Mouse (Mus musculus): ENCODE data around the gene Lrrc55.
"Not testable (repeated sequence)": the region's sequence is repeated elsewhere in the genome, so short reads cannot be mapped to it uniquely, and the experiment has no call there.

Lrrc55 gene

GRCm38 (mm10) chr2:85196901-85197300, at the start of gene Lrrc55:
Gene Lrrc55 (minus strand): TSS chr2:85197197.
- in situ Hi-C loops (cut with MboI, MseI): no loop called here

GRCm38 (mm10) chr2:85246506-85247082, 49.6 kb upstream of the Lrrc55 start:
- in situ Hi-C loops (cut with MboI, MseI): loop anchor here in 1 of 2 experiments (5.0 kb wide), 1 partner anchor 124 kb away; no protein-coding TSS in a partner anchor

DNA sequence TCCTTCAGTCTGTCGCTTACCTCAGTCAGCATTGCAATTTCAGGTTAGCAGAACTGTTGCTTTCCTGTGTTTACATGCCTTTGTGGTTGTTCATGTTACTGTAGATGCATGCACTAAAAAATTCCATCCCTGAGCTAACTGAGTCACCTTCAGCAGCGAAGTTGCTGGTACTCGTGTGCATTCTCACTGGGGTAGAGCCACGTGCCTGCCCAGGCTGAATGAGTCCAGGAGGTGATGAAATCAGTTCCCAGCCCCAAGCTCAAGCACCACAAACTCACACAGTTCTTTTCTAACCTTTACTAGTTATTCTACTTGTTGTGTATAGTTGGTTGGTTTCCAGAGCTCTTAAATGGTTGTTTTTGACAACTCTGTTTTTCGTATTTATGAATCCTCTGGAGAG, 48.7 kb upstream of the Lrrc55 start:
- in situ Hi-C loops (cut with MboI, MseI): loop anchor here in 1 of 2 experiments (5.0 kb wide), 1 partner anchor 123 kb away; no protein-coding TSS in a partner anchor

DNA sequence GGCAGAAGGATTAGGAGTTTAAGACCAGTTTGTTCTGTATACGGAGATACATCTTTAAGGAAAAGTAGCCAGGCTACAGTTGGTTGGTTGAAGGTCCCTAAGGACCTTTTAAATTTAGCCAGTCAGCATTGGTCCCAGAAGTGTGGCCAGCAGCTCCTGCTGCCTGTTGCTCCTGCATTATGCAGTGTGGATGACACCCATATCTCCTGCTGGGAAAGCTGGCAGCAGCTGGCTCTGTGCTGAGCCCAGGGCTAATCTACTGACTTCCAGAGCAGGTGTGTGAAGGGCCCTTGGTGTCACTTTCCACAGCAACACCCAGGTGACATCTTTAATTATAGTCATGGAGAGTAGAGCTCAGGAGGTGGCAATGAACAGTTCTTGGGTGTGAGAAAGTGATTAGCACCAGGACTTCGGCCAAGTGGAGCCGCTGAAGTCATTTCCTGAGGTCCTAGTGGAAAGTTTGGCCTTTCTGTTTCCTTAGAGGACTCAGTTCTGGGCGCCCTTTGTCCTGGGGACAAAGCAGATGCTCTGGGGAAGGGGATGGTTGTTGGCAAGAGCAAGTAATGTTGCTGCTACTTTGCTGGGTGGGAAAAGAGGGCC, 41.2 kb upstream of the Lrrc55 start:
- in situ Hi-C loops (cut with MboI, MseI): no loop called here

DNA sequence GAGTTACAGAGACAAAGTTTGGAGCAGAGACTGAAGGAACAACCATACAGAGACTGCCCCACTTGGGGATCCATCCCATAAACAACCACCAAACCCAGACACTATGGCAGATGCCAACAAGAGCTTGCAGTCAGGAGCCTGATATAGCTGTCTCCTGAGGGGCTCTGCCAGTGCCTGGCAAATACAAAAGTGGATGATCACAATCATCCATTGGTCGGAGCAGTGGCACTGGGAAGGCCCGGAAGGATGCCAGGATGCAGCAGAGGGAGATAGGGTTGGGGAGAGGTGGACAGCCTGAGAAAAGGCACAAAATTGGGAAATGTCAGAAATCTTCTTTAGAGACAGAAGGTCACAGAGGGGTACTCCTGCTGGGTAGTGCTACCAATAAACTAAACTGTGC, 40.2 kb upstream of the Lrrc55 start:
- in situ Hi-C loops (cut with MboI, MseI): not testable (repeated sequence)

DNA sequence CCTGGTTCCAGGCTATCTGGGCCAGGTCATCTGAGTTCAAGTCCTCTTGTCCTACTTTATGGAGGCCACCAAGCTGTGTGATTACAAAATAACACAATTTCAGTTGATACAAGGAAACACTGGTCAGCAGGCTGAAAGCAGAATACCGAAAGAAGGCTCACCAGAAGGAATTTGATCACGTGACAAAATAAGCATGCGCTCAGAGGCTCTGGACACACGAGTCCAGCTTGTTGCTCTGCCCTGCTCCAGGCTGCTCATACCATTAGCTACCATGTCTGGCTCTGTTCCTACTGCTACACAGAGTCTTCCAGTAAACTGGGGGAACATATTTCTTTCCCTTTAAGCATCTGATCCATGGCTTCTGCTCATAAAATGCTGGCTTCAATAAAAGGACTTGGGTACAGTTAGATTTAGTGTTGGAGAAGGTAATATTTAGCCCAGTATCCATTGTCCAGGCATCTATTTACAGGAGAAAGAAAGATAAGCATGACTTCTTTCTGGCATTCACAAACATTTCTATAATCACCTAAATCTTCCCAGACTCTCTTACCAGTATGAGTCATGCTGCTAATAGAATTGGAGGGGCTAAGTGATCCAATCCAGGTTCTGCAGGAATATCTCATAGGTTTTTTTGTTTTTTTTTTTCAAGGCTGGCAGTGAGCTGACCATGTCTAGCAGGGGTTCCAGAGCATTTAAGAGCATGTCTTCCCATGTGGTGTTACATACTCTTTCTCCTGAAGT, 33.9 kb upstream of the Lrrc55 start:
- in situ Hi-C loops (cut with MboI, MseI): no loop called here

DNA sequence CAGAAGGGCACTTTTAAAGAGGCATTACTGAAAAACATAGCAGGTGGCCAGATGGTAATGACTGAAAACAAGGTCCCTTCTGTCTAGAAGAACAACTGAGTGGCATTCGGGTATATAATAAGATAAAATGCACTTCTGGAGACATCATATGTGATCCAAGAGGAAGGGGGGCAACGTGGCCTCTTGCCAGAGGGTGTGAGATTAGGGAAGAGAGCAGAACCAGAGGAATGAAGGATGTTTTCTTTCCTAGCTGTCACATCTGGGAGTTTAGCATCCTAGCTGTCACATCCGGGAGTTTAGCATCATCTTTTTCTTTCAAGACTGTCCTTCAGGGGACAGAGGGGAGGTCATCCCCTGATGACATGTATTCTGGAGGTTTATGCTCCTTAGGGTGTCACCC, 32.6 kb upstream of the Lrrc55 start:
- in situ Hi-C loops (cut with MboI, MseI): no loop called here

DNA sequence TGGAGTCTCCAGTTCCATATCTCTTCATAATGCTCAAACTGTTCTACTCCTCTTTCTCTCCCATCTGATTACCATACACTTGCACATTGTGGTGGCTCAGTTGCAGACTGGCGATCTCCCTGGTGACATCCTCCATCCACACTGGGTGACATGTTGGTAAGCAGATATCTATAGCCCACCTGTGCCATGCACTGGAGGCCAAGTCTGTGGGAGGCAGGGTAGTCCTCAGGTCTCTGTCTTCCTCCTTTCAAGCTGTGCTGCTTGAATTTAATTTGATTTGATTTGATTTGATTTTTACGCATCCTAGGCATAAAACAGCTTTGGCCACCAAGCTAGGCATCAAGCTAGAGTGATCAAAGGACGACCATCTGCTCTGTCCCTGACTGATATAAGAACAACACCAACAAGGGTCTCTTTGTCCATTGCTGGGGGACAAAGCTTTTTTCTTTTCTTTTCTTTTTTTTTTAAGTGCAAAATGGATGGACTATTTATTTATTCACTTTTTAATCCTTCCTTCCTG, 30.9 kb upstream of the Lrrc55 start:
- in situ Hi-C loops (cut with MboI, MseI): no loop called here

DNA sequence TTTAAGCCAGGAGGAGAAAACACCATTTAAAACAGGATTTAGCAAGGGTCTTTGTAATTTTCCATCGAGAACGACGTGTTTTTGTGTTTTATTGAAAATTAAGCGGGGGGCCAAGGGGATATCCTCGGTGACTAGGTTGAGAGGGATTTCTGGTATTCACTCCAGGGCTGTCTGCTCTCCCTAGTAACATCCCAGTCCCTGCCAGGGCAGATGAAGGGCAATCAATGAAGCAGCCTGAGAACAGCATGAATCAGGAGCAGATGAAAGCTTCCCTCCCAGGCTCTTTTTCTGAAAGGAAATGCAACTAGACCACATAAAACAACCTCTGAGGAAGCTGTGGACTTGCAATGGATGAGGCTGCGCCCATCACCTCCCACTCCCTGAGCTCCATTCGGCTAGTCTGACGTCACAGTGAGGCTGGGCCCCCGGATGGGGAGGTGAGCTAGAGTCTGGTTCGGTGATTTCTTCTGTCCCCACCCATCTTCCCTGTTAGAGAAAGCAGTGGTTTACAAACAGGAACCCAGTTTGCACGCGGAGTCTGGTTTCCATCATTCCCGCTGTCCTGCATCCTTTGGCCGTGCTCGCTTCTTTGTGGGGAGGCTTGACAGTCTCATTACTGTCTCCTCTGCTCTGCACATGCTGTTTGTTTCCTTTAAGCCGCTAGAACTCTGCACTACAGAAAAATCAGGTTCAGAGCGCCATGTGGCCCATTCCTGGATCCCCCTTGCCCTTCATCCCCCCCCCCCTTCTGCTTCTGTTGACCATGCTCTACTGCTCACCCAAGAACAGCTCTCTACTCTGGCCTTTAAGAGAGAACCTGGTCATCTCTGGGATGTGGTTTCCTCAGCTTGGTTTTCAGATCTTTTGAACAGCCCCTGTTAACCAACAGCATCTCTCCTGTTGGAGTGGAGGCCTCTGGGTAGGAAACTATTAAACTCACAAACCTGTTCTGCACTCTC, 27.5 kb upstream of the Lrrc55 start:
- in situ Hi-C loops (cut with MboI, MseI): no loop called here

DNA sequence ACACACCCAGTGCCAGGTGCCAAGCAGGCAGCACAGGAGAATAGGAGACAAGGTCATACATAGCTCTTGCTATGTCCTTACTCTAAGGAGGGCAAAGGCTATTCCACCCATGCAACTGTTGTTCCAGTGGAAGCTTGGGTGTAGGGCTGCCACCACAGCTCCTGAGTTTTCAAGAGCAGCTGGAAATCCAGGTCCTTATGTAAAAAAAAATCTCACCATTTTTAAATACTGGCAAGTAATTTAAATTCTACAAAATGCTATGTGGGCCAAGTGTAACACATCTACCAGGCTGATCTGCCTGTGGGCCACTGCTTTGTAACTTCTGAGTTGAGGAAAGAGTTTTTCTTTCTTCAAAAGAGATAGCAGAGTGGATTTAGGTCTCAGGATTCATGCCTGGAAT, 19.6 kb upstream of the Lrrc55 start:
- in situ Hi-C loops (cut with MboI, MseI): no loop called here

DNA sequence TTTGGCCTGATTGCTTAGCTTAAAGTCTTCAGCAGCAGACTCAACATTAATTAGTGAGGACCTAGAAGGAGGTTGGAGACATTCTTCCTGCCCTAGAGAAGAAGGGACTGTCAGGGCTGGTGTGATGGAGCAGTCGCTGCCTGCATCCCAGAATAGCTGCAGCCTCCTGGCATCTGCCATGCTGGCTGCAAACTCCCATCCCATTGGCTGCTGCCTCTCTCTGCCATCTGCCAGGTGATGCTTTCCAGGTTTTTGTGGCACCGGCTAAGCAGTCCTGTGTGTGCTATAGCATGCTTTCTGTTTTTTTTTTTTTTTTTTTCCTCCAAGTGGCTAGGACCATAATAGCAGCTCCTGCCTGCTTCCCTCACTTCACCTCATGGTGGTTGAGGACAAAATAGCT, 16.7 kb upstream of the Lrrc55 start:
- in situ Hi-C loops (cut with MboI, MseI): no loop called here

GRCm38 (mm10) chr2:85209301-85209700, 12.3 kb upstream of the Lrrc55 start:
- in situ Hi-C loops (cut with MboI, MseI): no loop called here

- in situ Hi-C loops (cut with MboI, MseI): no loop called here
These were observed 8.2 kb upstream of the Lrrc55 start for GRCm38 (mm10) chr2:85205170-85205569.

DNA sequence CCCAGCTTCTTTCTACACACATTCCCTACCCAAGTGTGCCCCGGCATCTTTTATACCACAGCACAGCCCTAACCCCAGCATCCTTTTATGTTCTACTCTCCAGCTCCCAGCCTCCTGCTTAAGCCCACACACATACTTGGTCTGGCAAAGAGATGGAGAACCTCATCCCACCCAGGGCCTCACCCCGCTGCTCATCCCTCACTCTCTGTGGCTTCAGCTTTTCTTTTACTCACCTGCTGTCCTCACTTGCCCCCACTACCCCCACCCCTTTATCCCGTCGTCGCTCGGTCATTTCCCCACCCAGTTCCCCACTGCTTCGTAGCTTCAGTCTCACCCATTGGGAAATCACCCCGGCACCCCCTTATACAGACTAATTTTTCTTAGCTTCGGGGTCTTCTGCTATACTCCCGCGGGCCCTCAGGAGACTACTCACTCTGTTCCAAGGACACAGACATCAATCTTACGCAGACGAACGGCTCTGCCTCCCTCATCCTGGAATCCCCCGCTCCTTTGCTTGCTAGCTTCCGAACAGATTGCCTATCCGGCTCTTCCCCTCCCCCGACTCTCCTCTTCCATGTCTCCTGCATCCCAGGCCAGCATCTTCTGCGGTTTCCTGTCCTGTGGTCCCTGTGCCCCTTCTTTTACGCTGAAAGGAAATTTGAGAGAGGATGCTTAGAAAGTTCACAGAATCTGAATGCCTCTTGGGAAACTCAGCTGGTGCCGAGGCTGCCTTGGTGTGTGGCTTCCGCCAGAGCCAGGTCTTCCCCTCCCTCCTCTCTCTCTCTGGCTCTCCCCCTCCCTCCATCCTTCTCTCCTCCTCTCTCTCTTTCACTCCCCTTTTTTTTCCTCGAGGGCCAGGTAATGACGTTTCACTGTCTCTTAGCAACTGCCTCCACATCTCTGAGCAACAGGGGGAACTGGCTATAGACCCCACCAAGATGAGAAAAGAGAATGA, 1.3 kb upstream of the Lrrc55 start:
- in situ Hi-C loops (cut with MboI, MseI): no loop called here

DNA sequence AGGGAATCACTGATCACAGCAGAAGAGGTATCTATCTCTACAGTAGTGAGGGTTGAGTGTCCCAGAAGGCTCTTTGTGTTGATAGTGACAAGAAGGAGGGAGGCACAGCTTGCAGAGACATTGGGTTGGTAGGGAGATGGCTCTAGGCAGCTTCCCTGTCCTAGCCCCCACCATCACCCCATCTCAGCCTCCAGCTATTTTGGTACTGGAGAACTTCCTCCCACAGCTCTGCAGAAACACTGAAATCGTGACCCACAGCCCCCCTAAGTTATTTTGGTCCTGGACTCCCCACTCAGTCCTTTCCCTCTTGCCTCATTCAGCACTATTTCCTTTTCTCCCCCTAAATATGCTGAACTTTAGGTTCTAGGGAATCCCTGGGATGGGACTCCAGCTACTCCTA, 2.4 kb downstream of the Lrrc55 start:
- in situ Hi-C loops (cut with MboI, MseI): no loop called here

DNA sequence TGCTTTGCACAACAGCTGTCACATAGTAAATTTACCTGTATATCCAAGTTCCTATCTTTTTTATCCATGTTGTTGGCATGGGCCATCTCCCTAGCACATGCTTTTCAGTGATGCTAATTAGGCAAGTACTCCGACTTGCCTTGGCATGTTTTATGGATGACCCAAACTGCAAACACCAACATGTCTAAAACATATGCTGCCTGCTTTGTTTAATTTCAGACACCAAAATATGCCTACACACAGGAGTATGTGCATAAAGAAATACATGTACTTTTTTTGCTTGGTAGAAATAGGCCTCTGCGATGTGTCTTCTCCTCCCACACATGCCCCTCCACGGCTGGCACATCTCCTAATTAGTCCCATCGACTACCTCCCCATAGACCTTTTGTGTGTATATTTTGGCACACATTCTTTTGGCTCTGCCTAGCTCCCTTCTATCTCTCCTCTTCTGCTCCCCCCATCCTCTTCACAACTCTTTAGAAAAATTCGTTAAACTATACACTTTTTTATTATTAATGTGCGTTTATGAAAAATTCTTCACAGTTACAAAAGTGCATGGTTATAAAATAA, 9.3 kb downstream of the Lrrc55 start:
- in situ Hi-C loops (cut with MboI, MseI): no loop called here

- in situ Hi-C loops (cut with MboI, MseI): no loop called here
These were observed 18.7 kb downstream of the Lrrc55 start for GRCm38 (mm10) chr2:85178139-85178800.

- in situ Hi-C loops (cut with MboI, MseI): no loop called here
These were observed 23.5 kb downstream of the Lrrc55 start for GRCm38 (mm10) chr2:85173545-85173944.

DNA sequence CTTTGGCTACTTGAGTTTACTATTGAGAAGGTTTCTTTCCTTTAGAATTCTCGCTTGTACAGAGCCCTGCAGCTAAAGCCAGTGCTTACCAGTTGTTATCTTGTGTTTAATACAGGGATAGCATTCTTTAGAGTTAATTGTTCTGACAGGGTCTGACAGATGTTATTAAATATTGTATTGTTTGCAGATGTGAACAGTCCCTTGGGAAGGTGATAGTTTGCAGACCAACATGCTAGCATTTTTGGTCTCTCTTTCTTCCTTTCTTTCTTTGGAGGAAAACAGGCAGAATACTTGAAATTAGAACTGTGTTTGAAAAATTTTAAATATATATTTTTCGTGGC, 24.3 kb downstream of the Lrrc55 start:
- in situ Hi-C loops (cut with MboI, MseI): no loop called here

All from T-helper 17 cell (primary cell).